Mouse (Mus musculus): ENCODE results near the gene Ncdn.
A peak's percentile ranks its signal among the peaks of the same experiment; 100 is the strongest.

The Ncdn gene

GRCm38 (mm10) chr4:126753268-126754230 lies at the start of gene Ncdn, which contains the start of gene AU040320:
Ncdn (minus strand) TSS chr4:126753438.
AU040320 (plus strand) TSS chr4:126753544.
- DNase-seq, result peak; percentile 97

GRCm38 (mm10) chr4:126802174-126802573 lies 48.9 kb upstream of the Ncdn start:
- DNase-seq, result no peak

- no peak for DNase-seq
Observed at GRCm38 (mm10) chr4:126792341-126793102, 39.3 kb upstream of the Ncdn start.

GRCm38 (mm10) chr4:126782996-126783395 lies 29.8 kb upstream of the Ncdn start:
- DNase-seq, result no peak

GRCm38 (mm10) chr4:126782512-126782911 lies 29.3 kb upstream of the Ncdn start:
- DNase-seq, result no peak

- no peak for DNase-seq
Observed at GRCm38 (mm10) chr4:126781871-126782270, 28.6 kb upstream of the Ncdn start.

GRCm38 (mm10) chr4:126779826-126780775 lies 26.9 kb upstream of the Ncdn start:
- DNase-seq, result no peak

GRCm38 (mm10) chr4:126779148-126779581 lies 25.9 kb upstream of the Ncdn start:
- DNase-seq, result no peak

- no peak for DNase-seq
Observed at GRCm38 (mm10) chr4:126775182-126775581, 21.9 kb upstream of the Ncdn start.

- no peak for DNase-seq
Observed at GRCm38 (mm10) chr4:126773871-126774270, 20.6 kb upstream of the Ncdn start.

GRCm38 (mm10) chr4:126770831-126771230 lies 17.6 kb upstream of the Ncdn start:
- DNase-seq, result no peak

- no peak for DNase-seq
Observed at GRCm38 (mm10) chr4:126769800-126770563, 16.7 kb upstream of the Ncdn start.

GRCm38 (mm10) chr4:126763483-126763882 lies 10.2 kb upstream of the Ncdn start:
- DNase-seq, result no peak

GRCm38 (mm10) chr4:126762586-126763359 lies 9.5 kb upstream of the Ncdn start:
- peak; percentile 59 for DNase-seq

- no peak for DNase-seq
Observed at GRCm38 (mm10) chr4:126759435-126759834, 6.2 kb upstream of the Ncdn start.

GRCm38 (mm10) chr4:126758299-126758698 lies 5.1 kb upstream of the Ncdn start:
- no peak for DNase-seq

- peak; percentile 67 for DNase-seq
Observed at GRCm38 (mm10) chr4:126756766-126757165, 3.5 kb upstream of the Ncdn start.

- no peak for DNase-seq
Observed at GRCm38 (mm10) chr4:126754736-126755374, 1.6 kb upstream of the Ncdn start.

- DNase-seq, result no peak
Observed at GRCm38 (mm10) chr4:126754231-126754611, 983 bp upstream of the Ncdn start.

- DNase-seq, result no peak
Observed at GRCm38 (mm10) chr4:126752608-126753141, 563 bp downstream of the Ncdn start.

Measured in kidney, postnatal 14 days (tissue).